Mouse (Mus musculus): ENCODE data around the gene Zfp758.
"Not testable (repeated sequence)": the region's sequence is repeated elsewhere in the genome, so short reads cannot be mapped to it uniquely, and the experiment has no call there.

Zfp758 gene

GRCm38 (mm10) chr17:22361101-22361781 lies at the start of gene Zfp758, which contains the start of gene Zfp944:
TSS of gene Zfp758 (plus strand) at chr17:22361453.
TSS of gene Zfp944 (minus strand) at chr17:22361400.
- DNase-seq (ENCODE audit: extremely low read depth, low read depth, low spot score) = not testable (repeated sequence)

GRCm38 (mm10) chr17:22314219-22314618 lies 47.0 kb upstream of the Zfp758 start:
- DNase-seq (ENCODE audit: extremely low read depth, low read depth, low spot score) = not testable (repeated sequence)

GRCm38 (mm10) chr17:22314730-22315226 lies 46.5 kb upstream of the Zfp758 start, which contains the start of gene CT030661.1:
TSS of gene CT030661.1 (minus strand) at chr17:22314837.
- peak; percentile 77 for DNase-seq (ENCODE audit: extremely low read depth, low read depth, low spot score)

GRCm38 (mm10) chr17:22315247-22315646 lies 46.0 kb upstream of the Zfp758 start:
- not testable (repeated sequence) for DNase-seq (ENCODE audit: extremely low read depth, low read depth, low spot score)

- no peak for DNase-seq (ENCODE audit: extremely low read depth, low read depth, low spot score)
Observed at GRCm38 (mm10) chr17:22352794-22353193, 8.5 kb upstream of the Zfp758 start.

GRCm38 (mm10) chr17:22360572-22360971 lies 681 bp upstream of the Zfp758 start:
- no peak for DNase-seq (ENCODE audit: extremely low read depth, low read depth, low spot score)

GRCm38 (mm10) chr17:22363895-22364294 lies 2.6 kb downstream of the Zfp758 start:
- no peak for DNase-seq (ENCODE audit: extremely low read depth, low read depth, low spot score)

GRCm38 (mm10) chr17:22410756-22411155 lies 49.5 kb downstream of the Zfp758 start:
- no peak for DNase-seq (ENCODE audit: extremely low read depth, low read depth, low spot score)

GRCm38 (mm10) chr17:22417510-22417909 lies 56.3 kb downstream of the Zfp758 start:
- DNase-seq (ENCODE audit: extremely low read depth, low read depth, low spot score) = no peak

- no peak for DNase-seq (ENCODE audit: extremely low read depth, low read depth, low spot score)
Observed at GRCm38 (mm10) chr17:22423952-22424617, 62.8 kb downstream of the Zfp758 start, which contains the start of gene Zfp946. TSS of gene Zfp946 (plus strand) at chr17:22424222.

GRCm38 (mm10) chr17:22424636-22425354 lies 63.5 kb downstream of the Zfp758 start:
- DNase-seq (ENCODE audit: extremely low read depth, low read depth, low spot score) = no peak

Data from fat pad, adult 2 months (tissue).